Mouse (Mus musculus): ENCODE measurements around the gene Vmn1r181. TPM values are rescaled to one million over a fixed set of nuclear protein-coding genes. Genes with fewer than 3 reads are reported as not detected.
"Not testable (repeated sequence)": the region's sequence is repeated elsewhere in the genome, so short reads cannot be mapped to it uniquely, and the experiment has no call there.

Gene Vmn1r181
- not detected for total RNA-seq (2022)

DNA sequence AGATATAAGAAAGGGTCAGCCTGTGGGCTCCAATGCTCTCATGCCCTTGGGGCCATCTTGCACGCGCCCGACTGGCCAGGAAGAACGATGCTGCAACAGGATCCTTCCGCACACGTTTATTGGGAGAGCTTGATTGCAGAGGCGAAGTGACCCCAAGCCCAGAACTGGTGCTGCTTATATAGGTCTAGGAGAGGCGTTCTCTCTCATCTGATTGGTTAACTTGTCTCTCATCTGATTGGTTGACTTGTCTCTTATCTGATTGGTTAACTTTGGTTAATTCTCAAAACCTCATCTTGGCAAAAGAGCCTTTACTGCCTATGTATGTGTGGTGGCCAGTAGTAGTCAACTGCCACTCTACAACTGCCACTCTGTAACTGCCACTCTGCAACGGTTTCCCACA, at the start of gene Vmn1r181:
Gene Vmn1r181 (plus strand): TSS at position 301 of the 400 bp plus-strand sequence.
- DNase-seq (ENCODE audit: low spot score in 2 of 2), result not testable (repeated sequence)

GRCm38 (mm10) chr7:23926678-23927077, 47.7 kb upstream of the Vmn1r181 start, which contains the start of gene Vmn1r179:
Gene Vmn1r179 (plus strand): TSS chr7:23926978.
- DNase-seq (ENCODE audit: low spot score in 2 of 2), result no peak

GRCm38 (mm10) chr7:23950332-23950731, 24.1 kb upstream of the Vmn1r181 start, which contains the start of gene Vmn1r180:
Gene Vmn1r180 (plus strand): TSS chr7:23950632.
- no peak for DNase-seq (ENCODE audit: low spot score in 2 of 2)

DNA sequence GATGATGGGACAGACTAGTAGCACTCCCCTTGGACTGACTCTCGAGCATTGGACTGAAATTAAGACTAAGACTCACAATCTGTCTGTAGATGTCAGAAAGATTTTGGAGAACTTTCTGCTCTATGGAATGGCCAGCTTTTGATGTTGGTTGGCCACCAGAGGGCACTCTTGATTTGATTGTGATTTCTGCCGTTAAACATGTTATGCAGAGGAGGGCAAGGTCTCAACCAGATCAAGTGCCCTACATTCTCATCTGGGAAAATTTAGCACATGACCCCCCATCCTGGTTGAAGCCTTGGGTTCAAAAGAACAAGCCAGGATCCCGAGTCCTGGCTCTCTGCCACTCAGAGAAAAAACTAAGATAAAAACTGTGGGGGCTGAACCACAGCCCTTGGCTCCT, 6.4 kb upstream of the Vmn1r181 start:
- not testable (repeated sequence) for DNase-seq (ENCODE audit: low spot score in 2 of 2)

DNA sequence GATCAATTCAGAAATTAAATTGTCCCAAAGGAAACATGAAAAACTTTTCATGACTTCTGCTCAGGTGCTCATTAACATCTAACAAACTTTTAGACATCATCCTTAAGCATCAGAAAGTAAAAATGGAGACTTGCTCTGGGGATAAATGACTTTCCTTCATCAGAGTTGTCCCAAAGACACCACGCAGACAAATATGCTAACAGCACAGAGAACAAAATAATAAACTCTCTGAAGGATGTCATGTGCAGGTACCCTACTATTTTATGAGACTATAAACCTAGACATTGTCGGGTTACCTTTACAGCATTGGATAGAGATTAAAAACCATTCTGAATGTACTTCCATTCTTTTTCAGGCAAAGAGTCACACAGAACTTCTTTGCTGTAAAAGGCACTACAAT, 27.0 kb downstream of the Vmn1r181 start, which contains the start of gene V1rd19:
Gene V1rd19 (plus strand): TSS at position 301 of the 400 bp plus-strand sequence.
- DNase-seq (ENCODE audit: low spot score in 2 of 2), result no peak

Other genes starting within 250 kb of the Vmn1r181 start
- gene Vmn1r174, start 222.3 kb upstream of the Vmn1r181 start, total RNA-seq (2022), result not detected
- gene Vmn1r175, start 164.0 kb upstream of the Vmn1r181 start, total RNA-seq (2022), result not detected
- not detected for gene Vmn1r176, start 137.2 kb upstream of the Vmn1r181 start, total RNA-seq (2022)
- gene Vmn1r177, start 108.2 kb upstream of the Vmn1r181 start, total RNA-seq (2022), result not detected
- not detected for gene Vmn1r178, start 82.6 kb upstream of the Vmn1r181 start, total RNA-seq (2022)
- not detected for gene Vmn1r179, start 47.6 kb upstream of the Vmn1r181 start, total RNA-seq (2022)
- gene Vmn1r180, start 24.0 kb upstream of the Vmn1r181 start, total RNA-seq (2022), result not detected
- not detected for gene V1rd19, start 27.1 kb downstream of the Vmn1r181 start, total RNA-seq (2022)
- gene Vmn1r183, start 78.6 kb downstream of the Vmn1r181 start, total RNA-seq (2022), result not detected
- 10 to 100 TPM; 48.8 to 63.0 (median 52.7) TPM for gene Zfp180, start 107.3 kb downstream of the Vmn1r181 start, total RNA-seq (2022)
- gene Zfp112, start 137.7 kb downstream of the Vmn1r181 start, total RNA-seq (2022), result 10 to 100 TPM; 11.7 to 12.4 (median 12.1) TPM
- 10 to 100 TPM; 19.7 to 23.1 (median 21.6) TPM for gene Zfp235, start 159.6 kb downstream of the Vmn1r181 start, total RNA-seq (2022)
- 1 to 10 TPM; 2.7 to 4.8 (median 3.1) TPM for gene Zfp114, start 200.4 kb downstream of the Vmn1r181 start, total RNA-seq (2022)
- gene Zfp111, start 236.8 kb downstream of the Vmn1r181 start, total RNA-seq (2022), result 10 to 100 TPM; 11.5 to 15.4 (median 12.1) TPM

All from left cerebral cortex, adult 8-10 months (tissue).